Mouse (Mus musculus) midbrain, embryonic 16.5 days (tissue): ENCODE data around the gene Gpr61. TPM values are rescaled to one million over a fixed set of nuclear protein-coding genes. Genes with fewer than 3 reads are reported as not detected.

ENCODE experiments used
- ATAC-seq: fragments of 200-750 bp; cut with Nextera tagmentation; 2 replicates; pipeline ENCODE4 v1.8.0; 2017; ENCODE audit warnings: moderate TSS enrichment
- H3K27ac ChIP-seq: fragments of 300-500 bp; sonication (generic); 2 replicates; pipeline ENCODE4 v1.5.1; 2014; ENCODE audit warnings: mild to moderate bottlenecking, low read length, mixed read lengths
- H3K27me3 ChIP-seq: fragments of 300-500 bp; sonication (generic); 2 replicates; pipeline ENCODE4 v1.6.1; 2014; ENCODE audit warnings: low read depth, low read length, mixed read lengths; ENCODE audit not compliant: control insufficient read depth, insufficient read depth
- H3K36me3 ChIP-seq: fragments of 300-500 bp; sonication (generic); 2 replicates; pipeline ENCODE4 v1.6.1; 2014; ENCODE audit warnings: mild to moderate bottlenecking, low read length, moderate library complexity, mixed read lengths; ENCODE audit not compliant: control insufficient read depth, insufficient read depth
- H3K4me1 ChIP-seq: fragments of 300-500 bp; sonication (generic); 2 replicates; pipeline ENCODE4 v1.6.1; 2014; ENCODE audit warnings: mild to moderate bottlenecking, low read length, mixed read lengths; ENCODE audit not compliant: control insufficient read depth, insufficient read depth
- H3K4me2 ChIP-seq: fragments of 300-500 bp; sonication (generic); 2 replicates; pipeline ENCODE4 v1.6.1; 2014; ENCODE audit warnings: mild to moderate bottlenecking, low read length, mixed read lengths
- H3K4me3 ChIP-seq: fragments of 300-500 bp; sonication (generic); 2 replicates; pipeline ENCODE4 v1.5.1; 2014; ENCODE audit warnings: low read depth, mild to moderate bottlenecking, low read length, moderate library complexity, mixed read lengths
- H3K9ac ChIP-seq: fragments of 300-500 bp; sonication (generic); 2 replicates; pipeline ENCODE4 v1.6.1; 2014; ENCODE audit warnings: low read depth, low read length, mixed read lengths
- H3K9me3 ChIP-seq: fragments of 300-500 bp; sonication (generic); replicated peaks from 2 replicates; pipeline ENCODE4 v1.6.1; 2014; ENCODE audit warnings: mild to moderate bottlenecking, low read length, mixed read lengths; ENCODE audit not compliant: control insufficient read depth, poor library complexity, severe bottlenecking
- WGBS: fragments of 180-500 bp; shearing (Covaris S2); extraction: QIAGEN DNeasy Blood & Tissue Kit; methylation state at CpG from one replicate; pipeline ENCODE4 v1.1.7; 2014; 5-methylcytosine and 5-hydroxymethylcytosine counted together
- polyA plus RNA-seq: library from polyadenylated mRNA; unstranded; fragments of >200 nt; fragmentation: Nextera tagmentation; extraction: Ambion mirVana; gene quantifications from 2 replicates; pipeline ENCODE4 v1.2.1, GENCODE M21; 2015

The Gpr61 gene
- polyA plus RNA-seq: 6.1 and 8.3 TPM in 2 replicates

DNA sequence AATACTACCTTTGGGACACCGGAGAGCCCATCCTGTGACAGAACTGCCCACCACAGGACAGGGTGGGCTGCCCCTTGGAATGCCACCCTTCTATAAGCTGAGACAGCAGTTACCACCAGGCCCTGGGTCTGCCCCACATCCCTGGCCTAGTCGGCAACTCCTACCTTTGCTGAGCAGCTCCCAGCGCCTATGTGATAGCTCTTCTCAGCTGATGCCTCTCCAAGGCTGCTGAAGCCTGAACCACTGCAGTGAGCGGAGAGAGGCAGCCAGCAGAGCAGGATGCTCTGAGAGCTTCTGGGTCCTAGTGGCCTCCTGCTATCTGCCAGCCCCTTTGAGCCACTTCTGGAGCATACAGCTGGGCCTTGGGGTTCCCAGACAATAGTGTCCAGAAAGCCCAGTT is at the start of gene Gpr61:
Gene Gpr61 (minus strand): TSS at position 227 of the 400 bp plus-strand sequence.
- peak within 1 kb of the TSS; percentile 72 for H3K9ac ChIP-seq
- H3K27ac ChIP-seq: peak within 1 kb of the TSS; percentile 64
- H3K4me3 ChIP-seq: peak within 1 kb of the TSS; percentile 44
- H3K4me2 ChIP-seq: peak within 1 kb of the TSS; percentile 49
- ATAC-seq: peak; percentile 52
- peaks cover 13% of the 10 kb centered on the region for H3K4me1 ChIP-seq
- 43% methylated on average over 4 of the region's 4 CpGs for WGBS
- H3K27me3 ChIP-seq: no peaks in the 10 kb centered on the region
- no peaks in the 10 kb centered on the region for H3K36me3 ChIP-seq
- H3K9me3 ChIP-seq: no peaks in the 10 kb centered on the region

GRCm38 (mm10) chr3:108204470-108204869 is 49.8 kb upstream of the Gpr61 start:
- 93% methylated on average over 11 of the region's 11 CpGs for WGBS
- Histone ChIP-seq H3K27ac (no peak overlapping the region), H3K27me3 (no peaks in the 10 kb centered on the region), H3K36me3 (peaks cover 28% of the 10 kb centered on the region), H3K4me1 (peaks cover 14% of the 10 kb centered on the region), H3K9me3 (no peaks in the 10 kb centered on the region), H3K9ac (no peak overlapping the region), H3K4me3 (no peak overlapping the region), H3K4me2 (no peak overlapping the region)
- ATAC-seq: no peak

DNA sequence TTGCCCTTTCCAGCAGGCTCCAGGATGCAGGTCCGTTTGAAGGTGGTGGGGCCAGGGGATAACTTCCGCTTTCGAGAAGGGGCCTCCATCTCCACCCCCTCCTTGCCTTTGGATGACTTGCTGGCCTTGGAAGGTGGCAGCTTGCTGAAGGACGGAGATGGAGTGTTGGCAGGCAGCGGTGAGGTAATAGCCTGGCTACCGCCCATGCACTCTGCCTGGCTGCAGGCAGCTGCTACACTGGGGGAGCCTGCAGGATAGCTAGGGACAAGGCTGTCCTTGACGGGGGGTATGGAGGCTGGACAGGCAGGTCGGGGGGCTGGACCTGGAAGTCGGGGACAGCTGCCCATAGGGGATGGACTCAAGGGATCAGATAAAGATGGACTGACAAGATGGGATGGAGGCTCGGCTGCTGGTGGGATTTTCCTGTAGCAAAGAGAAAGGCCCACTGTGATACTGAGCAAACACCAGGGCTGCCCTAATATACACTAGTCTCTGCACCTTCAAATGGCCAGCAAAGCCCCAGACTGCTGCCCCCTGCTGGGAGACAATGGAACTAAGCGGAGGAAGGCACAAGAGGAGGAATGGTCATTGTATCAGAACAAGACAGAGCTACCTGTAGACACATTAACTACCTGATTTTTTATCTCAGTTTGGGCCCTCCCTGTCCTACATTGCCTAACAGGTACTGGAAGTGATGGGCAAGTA is 49.1 kb upstream of the Gpr61 start:
- no peak for ATAC-seq
- Histone ChIP-seq H3K27ac (no peak overlapping the region), H3K27me3 (no peaks in the 10 kb centered on the region), H3K9me3 (no peaks in the 10 kb centered on the region), H3K4me2 (no peak overlapping the region), H3K4me3 (no peak overlapping the region), H3K9ac (no peak overlapping the region), H3K4me1 (peaks cover 9% of the 10 kb centered on the region), H3K36me3 (peaks cover 28% of the 10 kb centered on the region)
- 86% methylated on average over 11 of the region's 11 CpGs for WGBS

DNA sequence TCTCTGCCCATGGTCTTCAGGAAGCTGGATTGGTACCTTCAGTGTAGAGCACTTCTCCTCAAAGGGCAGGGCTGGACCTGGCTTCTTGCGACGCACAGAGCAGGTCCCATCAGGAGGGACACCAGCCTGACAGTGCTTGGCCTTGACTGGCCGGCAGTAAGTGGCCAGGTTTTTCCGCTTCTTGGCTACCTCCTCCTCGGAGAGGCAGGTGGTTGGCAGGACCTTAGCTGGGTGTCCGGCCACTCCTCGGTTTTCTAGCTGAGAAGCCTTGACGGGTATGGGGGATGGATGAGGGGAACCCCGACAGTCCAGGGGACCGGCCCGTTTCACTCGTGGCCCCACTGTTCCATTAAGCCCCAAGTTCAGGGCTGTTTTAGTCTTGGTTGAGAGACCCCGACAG is 48.5 kb upstream of the Gpr61 start:
- Histone ChIP-seq H3K9ac (no peak overlapping the region), H3K27ac (no peak overlapping the region), H3K4me3 (no peak overlapping the region), H3K27me3 (no peaks in the 10 kb centered on the region), H3K4me1 (peaks cover 4% of the 10 kb centered on the region), H3K4me2 (no peak overlapping the region), H3K36me3 (peaks cover 31% of the 10 kb centered on the region), H3K9me3 (no peaks in the 10 kb centered on the region)
- ATAC-seq: no peak
- 92% methylated on average over 13 of the region's 13 CpGs for WGBS

GRCm38 (mm10) chr3:108202506-108202905 is 47.8 kb upstream of the Gpr61 start:
- peaks cover 28% of the 10 kb centered on the region for H3K36me3 ChIP-seq
- no peak overlapping the region for H3K4me2 ChIP-seq

DNA sequence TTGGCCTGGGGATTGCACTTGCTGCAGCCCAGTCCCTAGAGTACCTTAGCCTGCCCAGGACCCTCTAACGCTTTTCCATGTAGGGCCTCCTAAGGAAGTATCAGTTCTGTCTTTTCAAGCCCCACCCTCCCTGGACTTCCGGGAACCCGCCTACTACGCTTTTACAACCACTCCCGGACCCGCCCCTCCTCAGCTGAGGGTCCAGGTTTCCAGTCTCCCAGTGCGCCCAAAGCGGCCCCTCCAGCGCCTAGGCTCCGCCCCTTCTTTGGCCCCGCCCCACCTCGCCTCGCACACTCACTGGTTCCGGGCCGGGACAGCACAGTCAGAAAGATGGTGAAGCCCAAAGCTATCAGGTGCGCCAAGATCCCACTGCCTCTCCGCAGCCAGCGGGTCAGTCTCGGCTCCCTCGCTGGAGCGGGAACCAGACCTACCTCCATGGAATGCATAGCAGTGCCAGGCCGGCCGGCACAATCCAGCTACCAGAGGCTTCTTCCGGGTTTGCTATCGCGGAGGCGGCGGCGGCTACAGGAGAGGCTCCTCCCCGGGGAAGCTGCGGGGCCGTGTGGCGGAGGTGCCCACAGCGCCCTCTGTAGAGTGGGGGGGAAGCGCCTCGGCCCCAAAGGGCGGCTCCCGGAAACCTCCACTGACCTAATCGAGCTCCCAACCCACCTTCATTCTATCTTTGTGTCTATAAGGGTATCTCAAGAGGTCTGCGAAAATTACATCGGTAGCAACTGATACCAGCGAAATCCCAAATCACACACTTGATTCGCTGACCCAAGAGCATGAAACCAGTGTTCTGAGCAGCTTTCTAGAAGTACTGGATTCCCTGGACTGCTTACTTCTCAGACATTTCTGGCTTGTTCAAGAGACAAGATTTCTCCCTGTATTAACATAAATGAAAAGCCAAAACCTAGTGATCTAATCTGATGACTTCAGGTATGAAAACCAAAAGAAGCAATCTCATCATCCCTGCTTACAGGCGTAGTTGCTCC is 45.9 kb upstream of the Gpr61 start, which contains the start of gene Cyb561d1:
Gene Cyb561d1 (minus strand): TSS at position 884 of the 995 bp plus-strand sequence.
- Histone ChIP-seq H3K4me3 (peak within 1 kb of the TSS; percentile 54), H3K27me3 (no peaks in the 10 kb centered on the region), H3K36me3 (peaks cover 17% of the 10 kb centered on the region), H3K27ac (peak within 1 kb of the TSS; percentile 74), H3K9me3 (no peaks in the 10 kb centered on the region), H3K4me1 (peaks cover 20% of the 10 kb centered on the region), H3K4me2 (peak within 1 kb of the TSS; percentile 68), H3K9ac (peak within 1 kb of the TSS; percentile 68)
- WGBS: 3% methylated on average over 44 of the region's 44 CpGs
- ATAC-seq: peak; percentile 79

More at GRCm38 (mm10) chr3:108202506-108202905, 47.8 kb upstream of the Gpr61 start:
- Histone ChIP-seq H3K4me3 (no peak overlapping the region), H3K27me3 (no peaks in the 10 kb centered on the region), H3K4me1 (peaks cover 4% of the 10 kb centered on the region), H3K9ac (no peak overlapping the region), H3K9me3 (no peaks in the 10 kb centered on the region), H3K27ac (no peak overlapping the region)
- ATAC-seq: no peak

DNA sequence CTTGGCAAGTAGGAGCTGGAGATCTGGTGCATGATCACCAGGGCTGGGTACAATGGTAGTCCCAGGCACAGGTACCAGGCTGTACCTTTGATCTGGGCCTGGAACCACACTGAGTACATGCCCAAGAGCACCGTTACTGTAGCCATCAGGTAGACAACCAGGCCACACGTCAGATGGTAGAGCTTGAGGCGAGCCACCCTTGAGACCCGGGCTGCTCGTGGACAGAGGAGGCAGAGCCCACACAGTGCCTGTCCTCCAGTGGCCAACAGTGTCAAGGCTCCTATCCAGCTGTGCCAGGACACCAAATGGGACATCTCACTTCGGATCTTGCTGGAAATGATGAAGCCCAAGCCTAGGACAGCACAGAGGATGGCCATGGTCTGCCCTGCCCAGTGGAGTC is 44.5 kb upstream of the Gpr61 start:
- Histone ChIP-seq H3K9me3 (no peaks in the 10 kb centered on the region), H3K4me1 (peaks cover 21% of the 10 kb centered on the region), H3K4me3 (no peak overlapping the region), H3K27me3 (no peaks in the 10 kb centered on the region), H3K9ac (no peak overlapping the region), H3K4me2 (no peak overlapping the region), H3K36me3 (peaks cover 7% of the 10 kb centered on the region), H3K27ac (no peak overlapping the region)
- no peak for ATAC-seq
- WGBS: 91% methylated on average over 6 of the region's 6 CpGs

DNA sequence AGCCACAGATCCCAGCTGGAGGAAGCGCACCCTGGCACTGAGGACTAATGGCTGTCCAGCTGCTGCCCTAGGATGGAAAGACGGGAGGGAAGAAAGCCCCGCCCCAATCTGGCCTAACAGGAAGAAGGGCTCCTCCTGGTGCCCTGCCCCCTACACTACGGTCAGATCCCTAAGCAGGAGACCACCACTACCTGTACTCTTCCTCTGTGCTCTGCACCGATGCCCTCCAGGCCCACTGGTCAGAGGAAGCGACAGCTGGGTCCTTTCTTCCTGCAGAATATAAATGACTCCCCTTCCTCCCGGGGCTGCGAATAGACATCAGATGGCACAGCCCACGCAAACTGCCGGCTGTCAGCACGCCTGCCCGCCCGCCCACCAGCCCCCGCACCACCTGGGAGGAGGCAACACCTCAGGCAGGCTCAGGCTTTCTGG is 42.4 kb upstream of the Gpr61 start:
- peak overlapping the region; percentile 55 for H3K9ac ChIP-seq
- ATAC-seq: 0 out of 2 replicates have a peak, but pooled peaks have one; percentile 2
- 17% methylated on average over 14 of the region's 14 CpGs for whole genome bisulfite sequencing

More for the DNA sequence above, 42.4 kb upstream of the Gpr61 start:
- Histone ChIP-seq H3K4me2 (peak overlapping the region; percentile 33), H3K4me3 (no peak overlapping the region), H3K9me3 (no peaks in the 10 kb centered on the region), H3K27ac (peak overlapping the region; percentile 67), H3K4me1 (peaks cover 21% of the 10 kb centered on the region), H3K27me3 (no peaks in the 10 kb centered on the region), H3K36me3 (peaks cover 3% of the 10 kb centered on the region)
